Mouse (Mus musculus) myocyte (in vitro differentiated cells): Measurements from ENCODE around the gene Nlgn3.

Experiments used
- CEBPB ChIP-seq: IDR thresholded peaks from 2 replicates; pipeline ENCODE4 v1.6.1; 2011; ENCODE audit warnings: mild to moderate bottlenecking, moderate library complexity; ENCODE audit not compliant: poor library complexity, insufficient read depth, severe bottlenecking
- E2F4 ChIP-seq: IDR thresholded peaks from one replicate; pipeline ENCODE4 v1.6.1; 2011; ENCODE audit warnings: mild to moderate bottlenecking, control low read depth, moderate library complexity; ENCODE audit not compliant: insufficient read depth
- MAX ChIP-seq: IDR thresholded peaks from one replicate; pipeline ENCODE4 v1.6.1; 2011; ENCODE audit warnings: low read depth, mild to moderate bottlenecking, control low read depth
- MYOD1 ChIP-seq, 3 experiments: IDR thresholded peaks; one replicate each; pipeline ENCODE4 v1.6.1; 2011; ENCODE audit warnings: control low read depth in 2 of 3, low read depth in 2 of 3, mild to moderate bottlenecking in 2 of 3, moderate library complexity in 1 of 3; ENCODE audit not compliant: insufficient read length in 2 of 3, control insufficient read depth in 1 of 3
- MYOG ChIP-seq, 3 experiments: IDR thresholded peaks; one replicate each; pipeline ENCODE4 v1.6.1; 2011; ENCODE audit warnings: control low read depth in 2 of 3, low read depth in 2 of 3, mild to moderate bottlenecking in 2 of 3; ENCODE audit not compliant: insufficient read length in 2 of 3, control insufficient read depth in 1 of 3, insufficient read depth in 1 of 3
- POLR2A ChIP-seq: IDR thresholded peaks from one replicate; pipeline ENCODE4 v1.6.1; 2011; ENCODE audit warnings: low read depth, mild to moderate bottlenecking, control low read depth, moderate library complexity; ENCODE audit not compliant: insufficient read length
- POLR2AphosphoS2 ChIP-seq: IDR thresholded peaks from one replicate; pipeline ENCODE4 v1.6.1; 2011; ENCODE audit warnings: low read depth, control low read depth; ENCODE audit not compliant: insufficient read length
- REST ChIP-seq: IDR thresholded peaks from one replicate; pipeline ENCODE4 v1.6.1; 2011; ENCODE audit warnings: mild to moderate bottlenecking, control low read depth, moderate library complexity; ENCODE audit not compliant: insufficient read depth, insufficient read length
- TCF12 ChIP-seq: IDR thresholded peaks from one replicate; pipeline ENCODE4 v1.6.1; 2011; ENCODE audit warnings: mild to moderate bottlenecking, control low read depth; ENCODE audit not compliant: poor library complexity, insufficient read depth, severe bottlenecking
- USF1 ChIP-seq: IDR thresholded peaks from one replicate; pipeline ENCODE4 v1.6.1; 2011; ENCODE audit warnings: low read depth, mild to moderate bottlenecking, control low read depth, moderate library complexity

DNA sequence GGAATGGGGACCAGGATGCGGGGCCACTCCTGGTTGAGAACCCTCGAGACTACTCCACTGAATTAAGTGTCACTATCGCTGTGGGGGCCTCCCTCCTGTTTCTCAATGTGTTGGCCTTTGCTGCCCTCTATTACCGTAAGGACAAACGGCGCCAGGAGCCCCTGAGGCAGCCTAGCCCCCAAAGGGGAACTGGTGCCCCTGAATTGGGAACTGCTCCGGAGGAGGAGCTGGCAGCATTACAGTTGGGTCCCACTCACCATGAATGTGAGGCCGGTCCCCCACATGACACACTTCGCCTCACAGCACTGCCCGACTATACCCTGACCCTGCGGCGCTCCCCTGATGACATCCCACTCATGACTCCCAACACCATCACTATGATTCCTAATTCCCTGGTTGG lies 20.8 kb downstream of the Nlgn3 start:
- TF ChIP-seq POLR2A (no peak), USF1 (no peak), POLR2AphosphoS2 (no peak), TCF12 (no peak), REST (no peak), MAX (no peak), E2F4 (no peak), CEBPB (no peak), MYOG (IDR thresholded peaks at IDR 0.05; ENCODE audit: control insufficient read depth in 1 of 3, insufficient read depth in 1 of 3, insufficient read length in 2 of 3, low read depth in 2 of 3) (no peak), MYOD1 (IDR thresholded peaks at IDR 0.05; ENCODE audit: control insufficient read depth in 1 of 3, insufficient read length in 2 of 3, low read depth in 2 of 3) (no peak)
